Mouse (Mus musculus): ENCODE measurements around the gene Ctcfl. TPM values are rescaled to one million over a fixed set of nuclear protein-coding genes. Genes with fewer than 3 reads are reported as not detected.

Ctcfl gene
- total RNA-seq, 1 experiment from 2014 or later, result not detected

DNA sequence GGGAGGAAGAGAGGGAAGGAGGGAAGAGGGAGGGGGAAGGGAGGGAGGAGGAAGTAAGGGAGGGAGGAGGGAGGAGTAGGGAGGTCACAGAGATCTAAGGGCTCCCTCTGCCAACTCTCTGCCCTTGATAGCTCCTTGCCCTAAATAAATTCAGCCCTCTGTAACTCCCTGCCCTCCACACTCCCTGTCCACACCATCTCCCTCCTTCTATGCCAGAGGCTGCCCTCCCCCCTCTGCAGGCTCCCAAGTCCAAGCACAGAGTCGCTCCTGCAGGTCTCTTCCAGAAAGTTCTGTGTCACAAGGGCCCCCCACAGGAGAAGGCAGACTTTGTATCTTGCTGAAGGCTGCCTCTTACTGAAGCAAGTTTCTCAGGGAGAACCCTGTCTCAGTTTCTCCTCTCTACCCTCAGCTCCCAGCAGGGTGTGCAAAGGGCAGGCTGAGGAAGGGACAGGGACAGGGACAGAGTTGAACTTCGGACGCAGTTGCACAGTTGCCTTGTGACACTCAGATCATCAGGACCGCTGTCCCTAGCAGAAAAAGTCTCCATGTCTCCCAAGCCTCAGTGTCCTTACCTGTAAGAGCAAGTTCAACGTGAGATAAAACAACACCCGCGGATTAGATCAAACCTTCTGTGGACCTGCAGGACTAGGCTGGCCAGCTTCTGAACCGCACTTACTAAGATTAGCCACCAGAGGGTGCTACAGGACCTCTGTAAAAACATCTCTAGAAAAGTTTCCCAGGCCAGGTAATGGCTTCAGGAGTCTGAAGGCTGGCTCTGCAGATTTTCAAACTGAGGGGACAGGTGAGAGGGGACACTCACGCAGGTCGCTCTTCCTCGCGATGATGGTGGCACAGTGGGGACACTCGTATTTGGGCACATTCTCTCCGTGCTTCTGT is 12.2 kb downstream of the Ctcfl start:
- peak; percentile 74 to 81; a peak in 3 of 4 replicates for ATAC-seq (replicated peaks in 1 of 2; ENCODE audit: insufficient read depth in 1 of 2, low FRiP score in 2 of 2, low TSS enrichment in 1 of 2, low read depth in 1 of 2, poor library complexity in 2 of 2, severe bottlenecking in 2 of 2)

DNA sequence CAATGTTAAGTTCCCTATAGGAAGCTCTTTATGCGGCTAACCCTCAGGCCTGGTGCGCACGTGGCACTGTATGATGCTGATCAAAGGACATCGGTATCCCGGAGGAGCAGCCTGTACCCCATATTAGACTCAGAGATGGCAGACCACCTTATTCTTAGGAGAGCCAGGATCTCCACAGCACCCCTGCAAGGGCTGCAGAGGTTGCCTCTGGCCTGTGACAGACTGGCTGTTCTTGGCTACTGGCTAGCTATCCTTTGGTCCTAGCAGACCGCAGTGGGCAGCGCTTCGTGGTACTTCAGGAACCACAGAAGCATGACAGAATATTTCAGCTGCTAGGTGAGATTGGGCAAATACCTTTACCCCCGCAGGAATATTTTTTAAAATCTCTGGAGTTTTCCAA is 12.9 kb downstream of the Ctcfl start:
- no peak for ATAC-seq (replicated peaks in 1 of 2; ENCODE audit: insufficient read depth in 1 of 2, low FRiP score in 2 of 2, low TSS enrichment in 1 of 2, low read depth in 1 of 2, poor library complexity in 2 of 2, severe bottlenecking in 2 of 2)

DNA sequence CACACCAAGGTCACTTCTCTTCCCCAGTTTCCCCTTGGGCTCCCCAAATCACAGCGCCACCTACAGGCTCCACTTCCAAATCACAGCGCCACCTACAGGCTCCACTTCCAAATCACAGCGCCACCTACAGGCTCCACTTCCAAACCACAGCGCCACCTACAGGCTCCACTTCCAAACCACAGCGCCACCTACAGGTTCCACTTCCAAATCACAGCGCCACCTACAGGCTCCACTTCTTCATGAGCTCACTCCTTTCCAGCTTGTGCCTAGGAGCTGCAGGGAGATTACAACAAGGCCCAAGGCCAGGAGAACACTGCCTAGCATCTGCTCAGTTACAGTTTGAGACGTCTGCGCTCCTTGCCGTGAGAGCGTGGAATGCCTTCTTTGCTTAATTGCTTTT is 22.0 kb downstream of the Ctcfl start:
- peak; percentile 27 to 52; a peak in 1 of 4 replicates for ATAC-seq (replicated peaks in 1 of 2; ENCODE audit: insufficient read depth in 1 of 2, low FRiP score in 2 of 2, low TSS enrichment in 1 of 2, low read depth in 1 of 2, poor library complexity in 2 of 2, severe bottlenecking in 2 of 2)

DNA sequence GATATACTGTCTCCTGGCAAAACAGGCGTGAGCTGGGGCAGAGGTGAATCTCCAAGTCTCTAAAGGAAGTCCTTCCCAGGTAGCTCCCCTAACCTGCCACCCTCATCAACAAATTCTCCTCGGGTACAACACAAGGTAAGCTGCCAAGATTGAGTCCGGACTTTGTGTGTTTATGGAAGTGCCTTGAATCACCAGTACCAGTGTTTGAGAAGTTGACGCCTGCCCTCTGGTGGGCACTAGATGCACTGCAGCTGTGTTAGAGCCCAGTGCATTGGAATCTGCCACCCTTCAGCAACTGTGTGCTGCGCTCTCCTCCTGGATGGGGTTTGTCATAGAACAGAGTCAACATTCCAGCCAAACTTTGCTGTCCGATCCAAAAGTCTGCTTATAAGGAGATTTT is 29.9 kb downstream of the Ctcfl start:
- ATAC-seq (replicated peaks in 1 of 2; ENCODE audit: insufficient read depth in 1 of 2, low FRiP score in 2 of 2, low TSS enrichment in 1 of 2, low read depth in 1 of 2, poor library complexity in 2 of 2, severe bottlenecking in 2 of 2), result peak; percentile 89 to 91

DNA sequence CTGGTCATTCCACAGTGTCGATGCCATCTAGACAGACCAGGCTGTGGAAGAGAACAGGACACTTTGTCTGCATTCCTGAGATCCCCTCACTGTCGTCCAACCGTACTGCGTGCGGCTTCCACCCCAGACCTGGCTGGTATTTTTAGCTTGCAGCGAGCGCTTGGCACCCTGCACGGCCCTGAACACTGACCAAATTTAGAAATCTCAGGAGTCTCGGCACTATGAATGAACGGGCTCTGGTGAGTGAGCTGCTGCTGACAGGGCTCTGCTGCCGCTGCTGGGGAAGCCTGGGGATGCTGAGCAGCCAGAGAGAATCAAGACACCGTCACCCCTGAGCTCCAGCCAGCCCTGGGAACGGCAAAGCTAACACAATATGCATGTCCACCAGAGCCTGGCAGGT is 31.9 kb downstream of the Ctcfl start:
- ATAC-seq (replicated peaks in 1 of 2; ENCODE audit: insufficient read depth in 1 of 2, low FRiP score in 2 of 2, low TSS enrichment in 1 of 2, low read depth in 1 of 2, poor library complexity in 2 of 2, severe bottlenecking in 2 of 2), result no peak

DNA sequence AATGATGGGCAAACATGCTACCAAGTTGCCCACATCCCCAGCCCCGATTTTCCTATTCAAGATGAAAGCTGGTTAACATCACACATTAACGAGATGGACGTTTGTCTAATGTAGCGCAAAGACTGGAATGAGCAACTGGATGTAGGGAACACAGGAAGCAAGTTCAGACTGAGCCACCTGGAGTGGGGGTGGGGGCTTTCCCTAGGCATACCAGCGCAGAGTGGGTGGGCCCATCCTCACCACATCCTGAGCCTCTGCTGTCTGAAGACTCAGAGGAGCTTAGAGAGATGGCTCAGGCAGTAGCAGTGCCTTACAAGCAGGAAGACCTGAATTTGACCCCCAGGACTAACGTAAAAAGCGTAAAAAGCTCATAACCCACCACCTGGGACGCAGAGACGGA is 33.6 kb downstream of the Ctcfl start:
- no peak for ATAC-seq (replicated peaks in 1 of 2; ENCODE audit: insufficient read depth in 1 of 2, low FRiP score in 2 of 2, low TSS enrichment in 1 of 2, low read depth in 1 of 2, poor library complexity in 2 of 2, severe bottlenecking in 2 of 2)

DNA sequence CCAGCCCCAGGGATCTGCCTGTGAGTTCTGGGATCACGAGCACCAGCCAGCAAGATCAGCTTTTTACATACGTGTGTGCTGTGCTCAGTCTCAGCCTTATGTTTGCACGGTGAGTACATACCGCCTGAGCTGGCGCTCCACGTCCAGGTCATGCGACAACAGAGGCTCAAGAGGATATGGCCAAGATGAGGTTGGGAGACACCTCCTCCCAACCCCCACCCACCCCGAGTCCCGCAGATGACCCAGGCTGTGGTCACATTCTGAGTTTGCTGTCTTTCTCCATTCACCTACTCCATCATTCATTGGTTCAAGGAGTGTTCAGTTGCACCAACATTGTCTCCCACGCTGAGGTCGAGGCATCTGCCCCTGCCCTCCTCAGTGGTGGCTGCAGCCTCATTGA is 34.5 kb downstream of the Ctcfl start:
- no peak for ATAC-seq (replicated peaks in 1 of 2; ENCODE audit: insufficient read depth in 1 of 2, low FRiP score in 2 of 2, low TSS enrichment in 1 of 2, low read depth in 1 of 2, poor library complexity in 2 of 2, severe bottlenecking in 2 of 2)

DNA sequence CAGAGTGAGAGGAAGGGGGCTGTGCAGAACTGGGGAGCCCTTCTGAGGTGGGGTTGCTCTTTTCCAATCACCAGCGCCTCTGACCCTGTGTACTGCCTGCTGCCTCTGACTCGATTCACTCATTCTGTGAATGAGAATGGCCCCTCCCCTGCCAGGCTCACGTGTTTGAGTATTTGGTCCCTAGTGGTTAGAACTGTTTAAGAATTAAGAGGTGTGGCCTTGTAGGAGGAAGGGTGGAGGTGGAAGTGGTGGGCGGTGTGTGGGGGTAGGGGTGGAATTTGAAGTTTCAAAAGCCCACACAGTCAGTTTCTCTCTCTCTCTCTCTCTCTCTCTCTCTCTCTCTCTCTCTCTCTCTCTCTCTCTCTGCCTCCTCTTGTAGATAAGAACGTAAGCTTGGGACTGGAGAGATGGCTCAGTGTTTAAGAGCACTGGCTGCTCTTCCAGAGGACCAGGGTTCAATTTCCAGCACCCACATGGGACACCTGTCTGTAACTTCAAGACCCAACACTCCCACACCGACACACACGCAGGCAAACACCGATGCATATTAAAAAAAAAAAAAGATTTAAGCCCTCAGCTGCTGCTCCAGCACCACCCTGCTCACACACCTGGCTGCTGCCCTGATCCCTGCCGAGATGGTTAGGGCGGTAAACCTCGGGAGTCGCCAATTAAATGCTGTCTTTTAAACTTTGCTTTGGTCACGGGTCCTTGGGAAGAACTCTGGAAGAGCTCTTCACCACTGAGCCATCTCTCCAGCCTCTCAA is 35.4 kb downstream of the Ctcfl start:
- peak; percentile 88 to 90 for ATAC-seq (replicated peaks in 1 of 2; ENCODE audit: insufficient read depth in 1 of 2, low FRiP score in 2 of 2, low TSS enrichment in 1 of 2, low read depth in 1 of 2, poor library complexity in 2 of 2, severe bottlenecking in 2 of 2)

DNA sequence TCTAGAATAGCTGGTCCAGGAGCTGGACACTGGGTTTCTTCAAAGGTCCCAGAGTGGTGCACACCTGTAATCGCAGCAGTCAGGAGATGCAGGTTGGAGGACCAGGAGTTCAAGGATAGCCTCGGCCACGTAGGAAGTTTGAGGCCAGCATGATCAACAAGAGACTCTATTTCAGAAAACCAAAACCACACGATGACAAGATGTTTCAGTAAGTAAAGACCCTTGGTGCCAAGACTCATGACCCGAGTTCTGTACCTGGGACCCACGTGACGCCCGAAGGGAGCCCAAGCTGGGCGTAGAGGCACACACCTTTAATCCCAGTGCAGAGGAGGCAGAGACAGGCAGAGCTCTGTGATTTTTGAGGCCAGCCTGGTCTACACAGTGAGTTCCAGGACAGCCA is 36.2 kb downstream of the Ctcfl start:
- ATAC-seq (replicated peaks in 1 of 2; ENCODE audit: insufficient read depth in 1 of 2, low FRiP score in 2 of 2, low TSS enrichment in 1 of 2, low read depth in 1 of 2, poor library complexity in 2 of 2, severe bottlenecking in 2 of 2), result no peak

DNA sequence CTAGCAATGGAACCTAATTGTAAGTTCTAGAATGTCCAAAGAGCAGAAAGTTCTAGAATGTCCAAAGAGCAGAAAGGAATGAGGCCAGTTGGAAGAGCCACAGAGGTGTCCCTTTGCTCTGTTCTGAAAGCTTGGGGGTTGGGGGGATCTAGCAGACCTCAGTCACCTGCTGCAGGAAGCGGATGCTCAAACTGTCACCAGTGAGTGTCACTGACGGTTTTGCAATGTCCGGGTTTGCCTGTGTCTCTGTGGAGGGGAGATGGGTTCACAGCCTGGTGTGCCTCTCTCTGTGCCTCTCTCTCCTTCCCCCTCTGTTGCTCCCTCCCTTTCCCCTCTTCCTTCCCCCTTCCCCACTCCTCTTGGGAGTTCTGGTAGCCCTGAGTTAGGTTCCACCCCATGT is 36.6 kb downstream of the Ctcfl start:
- peak in 1 of 2 experiments; percentile 14; a peak in 1 of 4 replicates for ATAC-seq (replicated peaks in 1 of 2; ENCODE audit: insufficient read depth in 1 of 2, low FRiP score in 2 of 2, low TSS enrichment in 1 of 2, low read depth in 1 of 2, poor library complexity in 2 of 2, severe bottlenecking in 2 of 2)

DNA sequence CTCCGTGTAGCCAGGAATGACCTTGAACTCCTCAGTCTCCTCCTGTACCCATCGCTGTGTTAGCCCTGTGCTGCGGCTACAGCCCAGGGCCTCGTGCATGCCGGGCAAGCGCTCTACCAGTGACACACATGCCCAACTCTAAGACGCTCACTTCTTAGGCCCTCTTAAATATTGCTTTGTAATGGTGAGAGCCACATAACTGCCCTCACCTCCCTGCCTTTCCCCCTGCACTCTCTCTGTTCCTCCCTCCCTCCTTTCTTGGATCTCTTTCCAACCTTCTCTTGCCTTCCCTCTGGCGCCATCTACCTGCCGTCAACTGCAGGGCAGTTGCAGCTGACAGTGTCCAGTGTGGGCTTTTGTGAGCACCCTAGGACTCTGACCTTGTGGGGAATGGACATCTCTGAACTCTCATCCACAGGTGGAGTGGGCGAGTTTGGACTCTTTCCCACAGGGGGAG is 38.5 kb downstream of the Ctcfl start:
- peak; percentile 68 for ATAC-seq (replicated peaks in 1 of 2; ENCODE audit: insufficient read depth in 1 of 2, low FRiP score in 2 of 2, low TSS enrichment in 1 of 2, low read depth in 1 of 2, poor library complexity in 2 of 2, severe bottlenecking in 2 of 2)

DNA sequence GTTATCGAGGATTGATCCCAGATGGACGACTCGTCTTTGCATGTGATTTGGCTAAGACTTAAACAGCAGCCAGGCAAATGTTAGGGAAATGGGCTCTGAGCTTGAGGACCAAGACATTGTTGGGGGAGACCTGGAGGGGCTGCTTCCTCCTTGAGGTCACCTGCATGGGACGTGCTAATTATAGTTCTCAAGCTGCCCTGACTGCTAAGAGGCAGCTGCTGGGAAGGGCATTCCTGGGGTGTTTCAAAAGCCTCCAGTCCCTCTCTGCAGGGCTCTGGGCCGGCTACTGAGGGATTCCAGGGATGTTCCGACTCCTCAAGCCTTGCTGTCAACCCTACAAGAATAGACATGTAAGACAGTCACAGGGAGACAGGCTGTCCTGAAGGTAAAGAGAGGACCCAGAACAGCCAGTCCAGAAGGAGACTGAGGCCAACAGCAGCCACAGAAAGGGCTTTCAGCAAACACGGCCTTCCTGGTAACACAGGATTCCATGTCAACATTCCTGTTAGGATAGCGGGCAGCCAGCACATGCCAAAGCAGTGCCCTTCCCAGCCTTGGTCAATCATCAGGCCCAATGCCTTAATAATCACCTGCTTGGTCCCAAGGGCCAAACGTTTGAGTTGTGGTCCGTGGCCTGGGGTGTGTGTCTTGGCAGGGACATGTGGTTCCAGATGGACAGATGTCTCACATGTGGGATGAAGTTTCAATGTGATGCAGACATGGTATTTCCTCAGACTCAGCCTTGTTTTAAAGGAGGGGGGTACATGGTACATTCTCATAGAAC is 39.4 kb downstream of the Ctcfl start:
- ATAC-seq (replicated peaks in 1 of 2; ENCODE audit: insufficient read depth in 1 of 2, low FRiP score in 2 of 2, low TSS enrichment in 1 of 2, low read depth in 1 of 2, poor library complexity in 2 of 2, severe bottlenecking in 2 of 2), result no peak

DNA sequence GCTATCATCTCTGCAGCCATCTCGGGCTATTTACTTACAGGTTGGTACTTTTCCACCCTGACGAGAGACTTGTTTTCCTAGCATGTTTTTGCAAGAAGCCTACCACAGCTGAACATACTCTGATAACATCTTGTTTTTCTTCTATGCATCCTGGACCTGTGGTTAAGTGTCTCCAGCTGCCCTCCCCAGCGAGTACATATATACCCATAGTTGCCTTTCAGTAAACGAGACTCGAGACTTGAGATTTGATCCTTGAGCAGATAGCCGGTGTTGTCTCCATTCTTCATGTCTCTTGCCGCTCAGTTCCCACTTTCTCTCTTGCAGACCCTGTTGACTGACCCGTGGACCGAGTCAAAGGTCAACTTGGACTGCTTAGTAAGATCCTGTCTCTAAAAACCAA is 42.4 kb downstream of the Ctcfl start:
- ATAC-seq (replicated peaks in 1 of 2; ENCODE audit: insufficient read depth in 1 of 2, low FRiP score in 2 of 2, low TSS enrichment in 1 of 2, low read depth in 1 of 2, poor library complexity in 2 of 2, severe bottlenecking in 2 of 2), result no peak

DNA sequence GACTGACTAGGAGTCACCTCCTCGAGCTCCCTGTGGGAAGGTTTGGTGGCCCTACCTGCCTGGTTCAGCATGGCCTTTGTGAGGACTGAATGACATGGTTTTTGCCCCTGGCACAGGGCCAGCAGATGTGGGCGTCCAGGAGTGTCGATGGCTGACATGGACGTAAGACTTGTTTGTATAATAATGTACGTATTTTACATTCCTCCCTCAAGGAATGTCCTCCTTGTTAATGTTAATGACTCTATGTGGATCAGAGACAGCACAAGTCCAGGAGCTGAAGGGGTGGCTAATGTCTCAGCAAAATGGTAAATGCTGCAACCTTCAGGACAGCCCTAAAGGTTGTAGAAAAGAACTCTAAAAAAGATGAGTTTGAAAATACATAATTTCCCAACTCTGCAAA is 45.7 kb downstream of the Ctcfl start:
- no peak for ATAC-seq (replicated peaks in 1 of 2; ENCODE audit: insufficient read depth in 1 of 2, low FRiP score in 2 of 2, low TSS enrichment in 1 of 2, low read depth in 1 of 2, poor library complexity in 2 of 2, severe bottlenecking in 2 of 2)

DNA sequence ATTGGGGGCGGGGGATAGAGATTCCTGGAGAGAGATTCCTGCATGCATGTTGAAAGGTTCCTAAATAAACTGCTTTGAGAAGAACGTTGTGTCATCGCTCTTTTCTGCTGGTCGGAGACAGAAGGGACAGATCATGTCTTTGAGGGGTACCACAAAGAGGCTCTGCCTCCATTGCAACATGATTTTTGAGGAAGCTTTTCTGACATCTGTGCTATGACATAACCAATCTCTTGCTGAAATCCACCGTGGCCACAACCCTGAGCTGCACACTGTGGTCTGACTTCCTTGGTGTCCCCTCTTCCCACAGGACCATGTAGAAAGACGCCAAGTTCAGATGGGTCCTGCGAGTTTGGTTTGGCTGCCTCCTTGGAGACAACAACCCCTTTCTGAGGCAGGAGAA is 46.4 kb downstream of the Ctcfl start:
- ATAC-seq (replicated peaks in 1 of 2; ENCODE audit: insufficient read depth in 1 of 2, low FRiP score in 2 of 2, low TSS enrichment in 1 of 2, low read depth in 1 of 2, poor library complexity in 2 of 2, severe bottlenecking in 2 of 2), result peak; percentile 93 to 96

DNA sequence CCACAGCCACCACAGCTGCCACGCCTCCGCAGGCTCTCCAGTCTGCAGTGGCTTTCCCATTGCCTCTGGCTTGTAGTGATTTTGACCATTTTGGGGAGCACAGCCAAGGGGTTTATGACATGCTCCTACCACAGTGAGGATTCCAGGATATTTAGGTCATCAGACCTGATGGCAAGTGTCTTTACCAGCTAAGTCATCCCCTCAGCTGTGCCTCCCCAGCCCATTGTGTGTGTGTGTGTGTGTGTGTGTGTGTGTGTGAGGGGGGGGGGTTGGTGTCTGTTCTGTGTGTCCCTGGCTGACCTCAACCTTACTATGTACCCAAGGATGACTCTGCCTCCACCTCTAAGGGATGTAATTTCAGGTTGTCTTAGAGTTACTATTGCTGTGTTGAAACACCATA is 54.5 kb downstream of the Ctcfl start:
- ATAC-seq (replicated peaks in 1 of 2; ENCODE audit: insufficient read depth in 1 of 2, low FRiP score in 2 of 2, low TSS enrichment in 1 of 2, low read depth in 1 of 2, poor library complexity in 2 of 2, severe bottlenecking in 2 of 2), result no peak; a peak in 1 of 4 replicates

DNA sequence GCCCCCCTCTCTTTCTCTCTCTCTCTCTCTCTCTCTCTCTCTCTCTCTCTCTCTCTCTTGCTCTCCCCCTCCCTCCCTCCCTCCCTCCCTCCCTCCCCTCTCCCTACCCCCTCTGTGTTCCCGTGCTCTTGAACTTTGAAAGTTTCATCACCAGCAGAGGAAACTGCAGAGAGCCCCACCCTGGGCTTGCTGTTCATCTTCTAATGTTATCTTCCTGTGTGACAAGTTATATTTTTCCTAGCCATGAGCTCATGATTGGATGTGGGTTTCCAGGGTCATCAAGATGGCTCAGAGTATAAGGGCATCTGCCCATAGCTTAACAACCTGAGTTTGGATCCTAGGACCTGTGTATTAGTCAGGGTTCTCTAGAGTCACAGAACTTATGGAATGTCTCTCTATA is 56.1 kb downstream of the Ctcfl start:
- no peak for ATAC-seq (replicated peaks in 1 of 2; ENCODE audit: insufficient read depth in 1 of 2, low FRiP score in 2 of 2, low TSS enrichment in 1 of 2, low read depth in 1 of 2, poor library complexity in 2 of 2, severe bottlenecking in 2 of 2)
